In the genomic region with DNA sequence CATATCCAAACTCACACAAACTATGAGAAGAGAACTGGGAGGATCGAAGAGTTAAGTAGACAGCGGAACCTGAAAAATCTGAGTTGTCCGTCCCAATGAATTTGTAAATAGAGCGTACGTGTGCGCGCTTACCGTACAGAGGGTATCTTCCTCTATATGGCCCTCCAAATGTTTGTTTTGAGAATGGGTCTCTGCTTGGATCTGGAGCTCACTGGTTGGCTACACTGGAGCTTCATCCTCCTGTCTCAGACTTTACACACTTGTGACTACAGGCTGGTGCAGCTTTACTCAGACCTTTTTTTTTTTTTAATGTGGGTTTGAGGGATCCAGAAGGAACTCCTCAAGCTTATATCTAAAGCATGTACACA, we compare ENCODE assay signal across 8 mouse cellular contexts. TPM values are rescaled to one million over a fixed set of nuclear protein-coding genes. Genes with fewer than 3 reads are reported as not detected.
DNase-seq lines count a peak whose midpoint lies in the region; ATAC-seq and TF ChIP-seq lines count a peak whose summit lies in the region.

No protein-coding gene starts in this region.

- ATAC-seq in embryonic facial prominence, embryonic 11.5 days (replicated peaks; ENCODE audit: insufficient number of reproducible peaks, low FRiP score, low TSS enrichment, low read depth), result no peak
- peak; percentile 33 for ATAC-seq in intestine, embryonic 14.5 days (replicated peaks; ENCODE audit: low FRiP score, low TSS enrichment, low read depth)
- peak; percentile 39; the same call in 1 of the 2 replicates for ATAC-seq in midbrain, postnatal 0 days (ENCODE audit: low FRiP score)

- peak overlapping the region; percentile 93 for H3K27ac ChIP-seq in layer of hippocampus, adult 2 months
- H3K27ac ChIP-seq in embryonic facial prominence, embryonic 11.5 days (replicated peaks; ENCODE audit: low read depth, low read length), result no peak overlapping the region
- H3K27ac ChIP-seq in intestine, embryonic 14.5 days (ENCODE audit: low read depth), result peak overlapping the region; percentile 4; the same call in 1 of the 2 replicates
- peak overlapping the region; percentile 64 for H3K27ac ChIP-seq in midbrain, postnatal 0 days (ENCODE audit: low read depth, low read length)

- no peaks in the 10 kb centered on the region for H3K27me3 ChIP-seq in embryonic facial prominence, embryonic 11.5 days (ENCODE audit: control insufficient read depth, insufficient read depth, low read length)
- H3K27me3 ChIP-seq in intestine, embryonic 14.5 days (replicated peaks; ENCODE audit: control insufficient read depth, insufficient read depth, low read length), result no peaks in the 10 kb centered on the region
- no peaks in the 10 kb centered on the region for H3K27me3 ChIP-seq in midbrain, postnatal 0 days (ENCODE audit: insufficient read depth, low read length)

- 2% methylated on average over 8 of the region's 8 CpGs for WGBS in embryonic facial prominence, embryonic 11.5 days
- WGBS in intestine, embryonic 14.5 days, result under 1% methylated on average over 8 of the region's 8 CpGs
- WGBS in midbrain, postnatal 0 days, result 4% methylated on average over 8 of the region's 8 CpGs

- TF ChIP-seq CTCF in layer of hippocampus, adult 2 months (conservative IDR thresholded peaks at IDR 0.05), result no peak
- TF ChIP-seq CTCF in midbrain, postnatal 0 days (IDR thresholded peaks at IDR 0.05), result no peak

- intact Hi-C loops in left cerebral cortex, postnatal 36 days (cut with DNase I), result loop anchor here (10.0 kb wide), 1 partner anchor 443 kb away; no protein-coding TSS in a partner anchor

- H3K4me1 ChIP-seq in embryonic facial prominence, embryonic 11.5 days (ENCODE audit: control insufficient read depth, insufficient read depth, low read length), result no peaks in the 10 kb centered on the region
- peaks cover 8% of the 10 kb centered on the region for H3K4me1 ChIP-seq in intestine, embryonic 14.5 days (replicated peaks; ENCODE audit: control insufficient read depth, insufficient read depth, low read length)
- peaks cover 5% of the 10 kb centered on the region; the same call in 1 of the 2 replicates for H3K4me1 ChIP-seq in midbrain, postnatal 0 days (ENCODE audit: insufficient read depth, low read length)

- H3K9ac ChIP-seq in embryonic facial prominence, embryonic 11.5 days (replicated peaks; ENCODE audit: low read length), result peak overlapping the region; percentile 81
- H3K9ac ChIP-seq in intestine, embryonic 14.5 days (ENCODE audit: low read length), result peak overlapping the region; percentile 64
- H3K9ac ChIP-seq in midbrain, postnatal 0 days (replicated peaks; ENCODE audit: low read length, poor library complexity, severe bottlenecking), result peak overlapping the region; percentile 76

- peak overlapping the region; percentile 49 for H3K4me2 ChIP-seq in embryonic facial prominence, embryonic 11.5 days (ENCODE audit: low read depth, low read length)
- H3K4me2 ChIP-seq in intestine, embryonic 14.5 days (ENCODE audit: low read length), result peak overlapping the region; percentile 57
- H3K4me2 ChIP-seq in midbrain, postnatal 0 days (ENCODE audit: low read depth, low read length, poor library complexity, severe bottlenecking), result peak overlapping the region; percentile 92

- H3K4me3 ChIP-seq in layer of hippocampus, adult 2 months, result peak overlapping the region; percentile 83
- H3K4me3 ChIP-seq in embryonic facial prominence, embryonic 11.5 days (ENCODE audit: low read depth, low read length), result peak overlapping the region; percentile 93
- peak overlapping the region; percentile 71 for H3K4me3 ChIP-seq in intestine, embryonic 14.5 days (ENCODE audit: low read depth, low read length)
- peak overlapping the region; percentile 89 for H3K4me3 ChIP-seq in midbrain, postnatal 0 days (ENCODE audit: low read depth, low read length)

- DNase-seq in layer of hippocampus, adult 2 months (ENCODE audit: low spot score in 2 of 2), result no peak
- DNase-seq in layer of hippocampus, adult 18-20 months (ENCODE audit: low spot score in 2 of 2), result no peak
- no peak for DNase-seq in embryonic facial prominence, embryonic 11.5 days (ENCODE audit: low spot score)
- DNase-seq in intestine, embryonic 14.5 days (ENCODE audit: low spot score), result no peak
- DNase-seq in midbrain, postnatal 0 days (ENCODE audit: low spot score), result no peak
- DNase-seq in left cerebral cortex, postnatal 36 days (ENCODE audit: low spot score in 2 of 2), result no peak
- DNase-seq in gastrocnemius, adult 18-20 months (ENCODE audit: low spot score), result no peak
- no peak for DNase-seq in retina, embryonic 14.5 days (ENCODE audit: low spot score)

- H3K36me3 ChIP-seq in embryonic facial prominence, embryonic 11.5 days (replicated peaks; ENCODE audit: control insufficient read depth, insufficient read depth, low read depth, low read length), result no peaks in the 10 kb centered on the region
- H3K36me3 ChIP-seq in intestine, embryonic 14.5 days (ENCODE audit: control insufficient read depth, insufficient read depth, low read length), result peaks cover 19% of the 10 kb centered on the region
- no peaks in the 10 kb centered on the region for H3K36me3 ChIP-seq in midbrain, postnatal 0 days (ENCODE audit: insufficient read depth, low read length)

- no peaks in the 10 kb centered on the region for H3K9me3 ChIP-seq in embryonic facial prominence, embryonic 11.5 days (replicated peaks; ENCODE audit: control insufficient read depth, low read length)
- no peaks in the 10 kb centered on the region for H3K9me3 ChIP-seq in intestine, embryonic 14.5 days (ENCODE audit: control insufficient read depth, low read length)
- H3K9me3 ChIP-seq in midbrain, postnatal 0 days (ENCODE audit: low read length), result no peaks in the 10 kb centered on the region

RNA-seq across cellular contexts. Expression of gene Cdadc1, which starts 0.5 kb away (rescaled TPM):
- total RNA-seq in layer of hippocampus, adult 2 months (2021), result 10 to 100 TPM; 65.5 to 71.3 TPM
- 10 to 100 TPM; 78.3 to 79.8 TPM for total RNA-seq in layer of hippocampus, adult 18-20 months (2021)
- polyA plus RNA-seq in embryonic facial prominence, embryonic 11.5 days (2014; fragmentation: Nextera tagmentation; extraction: Ambion mirVana), result 29.7 and 32.0 TPM in 2 replicates
- 31.4 and 38.8 TPM in 2 replicates for polyA plus RNA-seq in intestine, embryonic 14.5 days (2014; fragmentation: Nextera tagmentation; extraction: Ambion mirVana)
- total RNA-seq in midbrain, postnatal 0 days (2014; rRNA removed), result 7.3 and 13.9 TPM in 2 replicates
- 32.5 and 36.6 TPM in 2 replicates for polyA plus RNA-seq in midbrain, postnatal 0 days (2015; fragmentation: Nextera tagmentation; extraction: Ambion mirVana)
- total RNA-seq in left cerebral cortex, postnatal 36 days (2021), result 10 to 100 TPM; 74.7 to 75.4 TPM
- 10 to 100 TPM; 30.8 TPM for total RNA-seq in gastrocnemius, adult 18-20 months (2021)

RNA-seq across cellular contexts. Expression of gene Shisa2, which starts 26.9 kb away (rescaled TPM):
- 1 to 10 TPM; 3.3 to 3.4 TPM for total RNA-seq in layer of hippocampus, adult 2 months (2021)
- 1 to 10 TPM; 3.6 to 3.8 TPM for total RNA-seq in layer of hippocampus, adult 18-20 months (2021)
- 35.4 and 40.6 TPM in 2 replicates for polyA plus RNA-seq in embryonic facial prominence, embryonic 11.5 days (2014; fragmentation: Nextera tagmentation; extraction: Ambion mirVana)
- polyA plus RNA-seq in intestine, embryonic 14.5 days (2014; fragmentation: Nextera tagmentation; extraction: Ambion mirVana), result 16.0 and 18.0 TPM in 2 replicates
- total RNA-seq in midbrain, postnatal 0 days (2014; rRNA removed), result 15.1 and 21.0 TPM in 2 replicates
- polyA plus RNA-seq in midbrain, postnatal 0 days (2015; fragmentation: Nextera tagmentation; extraction: Ambion mirVana), result 3.5 and 4.8 TPM in 2 replicates
- 1 to 10 TPM; 2.1 to 2.7 TPM for total RNA-seq in left cerebral cortex, postnatal 36 days (2021)
- 10 to 100 TPM; 58.4 to 71.6 TPM for total RNA-seq in gastrocnemius, adult 18-20 months (2021)
